Mouse (Mus musculus): ENCODE measurements around the gene Rpgrip1l.

GRCm38 (mm10) chr8:91237191-91237590 lies 75.9 kb downstream of the Rpgrip1l start:
- TF ChIP-seq CTCF (conservative IDR thresholded peaks at IDR 0.05; ENCODE audit: low read length) (no peak), POU5F1 (IDR thresholded peaks at IDR 0.05; ENCODE audit: borderline replicate concordance, low read length) (no peak), NANOG (IDR thresholded peaks at IDR 0.05; ENCODE audit: borderline replicate concordance, low read length) (no peak)
